Mouse (Mus musculus): ENCODE measurements at regions not wholly inside any gene's neighbourhood (a gene's known extent, or its start where the extent isn't known, plus 50 kb on each side); places are given as distances from the start of the nearest gene placed in this dataset.

DNA sequence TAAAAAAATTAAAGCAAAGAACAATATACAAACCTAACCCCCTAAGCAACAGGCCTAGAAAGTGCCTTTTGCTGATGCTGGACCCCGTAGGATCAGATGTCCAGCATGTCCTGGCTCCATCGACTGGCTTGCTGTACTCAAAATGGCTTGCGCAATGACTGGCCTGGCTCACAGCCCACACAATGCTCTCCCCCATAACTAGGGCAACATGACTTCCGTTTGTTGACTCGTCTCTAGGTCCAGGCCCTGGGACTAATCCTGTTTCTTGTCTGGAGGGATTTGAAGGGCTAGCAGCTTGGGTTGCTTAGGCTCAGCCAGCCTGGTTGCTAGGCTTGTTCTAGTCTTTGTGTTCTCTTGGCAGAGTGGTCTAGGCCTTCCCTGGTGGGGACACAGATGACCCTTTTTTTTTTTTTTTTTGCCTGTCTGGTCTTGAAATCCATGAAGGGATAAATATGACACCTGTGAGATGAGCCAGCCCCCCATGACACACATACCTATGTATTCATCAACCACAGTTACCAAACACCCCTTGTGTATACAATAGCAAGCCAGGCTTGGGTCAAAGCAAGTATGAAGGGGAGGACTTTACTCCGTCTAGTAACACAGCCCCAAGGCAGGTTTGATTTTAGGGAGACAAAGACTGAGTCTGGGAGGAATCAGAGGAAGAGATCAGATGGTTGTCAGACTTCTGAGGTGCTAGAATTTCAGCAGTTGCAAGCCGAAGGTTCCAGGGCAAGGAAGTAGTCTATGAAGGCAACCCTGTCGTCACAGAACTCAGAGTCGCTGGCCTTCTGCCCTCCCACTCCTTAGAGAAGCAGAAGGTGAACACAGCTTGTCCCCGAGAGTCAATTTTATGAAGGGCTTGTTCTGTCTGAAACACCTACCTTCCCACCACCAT is 120.0 kb upstream of the Hes1 start:
- no peak for DNase-seq (ENCODE audit: extremely low spot score in 1 of 2, low spot score in 1 of 2)

DNA sequence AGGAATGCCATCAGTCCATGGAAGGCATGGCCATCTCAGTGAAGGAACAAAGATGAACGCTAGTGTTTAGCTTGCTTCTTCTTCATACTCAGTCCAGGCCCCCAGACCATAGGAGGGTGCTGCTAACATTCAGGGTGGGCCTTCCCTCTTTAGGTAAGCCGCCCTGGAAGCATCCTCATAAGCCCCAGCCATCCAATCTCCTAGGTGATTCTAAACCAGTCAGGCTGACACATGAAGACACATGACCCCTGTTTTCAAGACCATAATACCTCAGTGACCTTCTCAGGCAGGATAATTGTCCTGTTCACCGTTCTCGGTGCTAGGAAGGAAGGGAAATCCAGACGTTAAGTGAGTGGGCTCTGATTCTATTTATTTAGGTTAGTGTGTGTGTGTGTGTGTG is 119.2 kb upstream of the Hes1 start:
- DNase-seq (ENCODE audit: extremely low spot score in 1 of 2, low spot score in 1 of 2) = no peak

DNA sequence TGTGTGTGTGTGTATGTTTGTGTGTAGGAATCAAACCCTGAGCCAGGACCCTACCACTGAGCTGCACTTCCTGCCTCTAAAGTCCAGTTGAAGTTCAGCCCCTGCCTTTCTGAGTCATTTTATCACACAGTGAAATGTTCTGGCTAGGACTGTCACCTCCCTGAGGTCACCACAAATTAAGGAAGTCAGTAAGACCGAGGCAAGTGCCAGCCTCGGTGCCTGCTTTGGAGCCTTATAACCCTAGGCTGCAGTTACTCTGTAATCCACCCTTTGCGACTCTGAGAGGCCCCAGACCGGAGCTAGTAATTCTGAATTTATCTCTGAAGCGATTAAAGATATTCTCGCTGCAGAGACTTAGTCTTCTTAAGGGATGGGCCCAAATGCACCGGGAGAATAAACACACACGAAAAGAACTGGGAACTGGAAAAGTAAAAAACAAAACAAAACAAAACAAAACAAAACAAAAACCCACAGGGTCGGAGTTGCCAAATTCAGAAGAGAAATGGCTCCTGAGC is 118.8 kb upstream of the Hes1 start:
- DNase-seq (ENCODE audit: extremely low spot score in 1 of 2, low spot score in 1 of 2) = no peak

DNA sequence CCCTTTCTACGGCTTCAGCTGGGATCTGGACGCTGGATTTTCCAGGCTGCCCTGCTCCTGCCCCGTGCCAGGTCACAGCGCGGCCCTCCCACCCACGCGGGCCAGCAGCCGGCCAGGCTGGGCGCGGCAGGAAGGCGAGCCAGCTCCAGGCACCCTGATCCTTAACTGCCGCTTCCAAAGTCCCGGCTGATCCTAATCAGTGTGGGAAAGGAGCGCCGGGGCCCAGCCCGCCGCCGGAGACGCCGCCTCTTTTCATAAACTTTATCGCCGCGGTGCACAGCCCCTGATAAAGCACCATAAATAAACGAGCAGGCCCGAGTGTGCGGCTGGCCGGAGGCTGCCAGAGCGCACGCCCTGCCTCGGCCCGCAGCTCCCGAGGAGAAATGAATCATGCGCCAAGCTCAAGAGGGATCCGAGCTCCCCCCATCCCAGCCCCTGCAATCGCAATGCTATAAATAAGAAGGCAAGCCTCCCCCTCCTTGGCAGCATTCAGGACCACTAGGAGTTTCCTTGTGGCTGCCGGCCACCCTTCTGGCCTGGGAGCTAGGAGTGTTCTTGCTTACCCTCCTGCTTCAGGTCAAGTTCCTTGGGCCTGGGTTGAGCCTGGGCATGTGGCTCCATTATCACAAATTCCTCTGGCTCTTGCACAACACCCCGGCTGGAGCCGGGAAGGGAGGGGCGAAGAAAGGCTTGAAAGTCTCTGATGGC is 118.1 kb upstream of the Hes1 start:
- peak in 1 of 2 experiments; percentile 63 for DNase-seq (ENCODE audit: extremely low spot score in 1 of 2, low spot score in 1 of 2)

DNA sequence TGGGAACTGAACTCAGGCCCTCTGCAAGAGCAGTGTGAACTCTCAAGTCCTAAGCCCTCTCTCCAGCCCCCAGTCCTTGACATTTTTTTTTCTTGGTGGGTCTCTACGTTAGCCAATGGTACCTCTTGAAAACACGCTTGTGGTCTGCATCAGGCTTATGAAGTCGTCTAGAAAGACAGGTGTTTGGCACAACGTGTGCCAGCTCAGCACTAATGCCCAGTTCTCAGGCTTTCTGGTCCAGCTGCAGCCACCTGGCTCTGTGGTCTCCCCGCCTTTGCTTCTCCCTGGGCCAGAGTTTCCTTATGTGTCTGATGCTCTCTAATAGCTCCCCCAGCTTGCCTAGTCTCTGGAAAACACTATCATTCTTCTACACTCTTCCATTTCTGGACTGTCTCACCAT is 117.2 kb upstream of the Hes1 start:
- DNase-seq (ENCODE audit: extremely low spot score in 1 of 2, low spot score in 1 of 2) = no peak

DNA sequence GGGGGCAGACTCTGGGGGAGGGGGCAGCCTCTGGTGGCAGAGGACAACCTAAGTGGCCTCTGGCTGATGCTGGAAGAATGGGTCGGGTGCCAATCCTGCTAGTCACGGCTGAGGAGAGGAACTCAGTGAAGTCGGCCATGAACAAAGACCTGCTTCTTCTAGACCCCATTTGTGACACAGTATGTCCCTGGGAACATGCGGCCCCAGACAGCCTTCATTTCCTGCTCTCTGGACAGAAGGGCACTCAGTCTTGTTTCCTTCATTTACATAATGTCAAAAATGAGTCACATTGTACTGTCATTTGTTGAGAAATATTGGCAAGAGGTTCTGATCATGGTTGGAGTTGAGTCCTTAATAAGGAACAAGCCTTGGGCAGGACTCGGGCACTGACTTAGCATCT is 116.5 kb upstream of the Hes1 start:
- no peak for DNase-seq (ENCODE audit: extremely low spot score in 1 of 2, low spot score in 1 of 2)

DNA sequence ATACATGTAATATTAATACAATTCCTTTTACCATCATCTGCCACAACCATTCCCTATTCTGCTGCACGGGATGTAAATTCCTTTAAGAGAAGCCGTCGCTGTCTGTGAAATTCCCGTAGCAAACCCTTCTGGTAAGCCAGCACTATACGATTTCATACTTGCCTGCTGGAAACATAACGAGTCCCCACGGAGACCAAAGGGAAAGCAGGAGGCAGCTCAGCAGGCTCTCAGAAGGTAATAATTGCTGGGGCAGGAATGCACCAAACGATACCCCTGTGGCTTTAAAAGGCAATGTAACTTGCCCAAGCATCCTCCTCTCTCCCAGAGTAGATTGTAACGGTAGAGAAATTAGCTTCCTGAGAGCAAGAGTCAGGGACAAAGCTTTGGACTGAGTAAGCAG is 114.0 kb upstream of the Hes1 start:
- DNase-seq (ENCODE audit: extremely low spot score in 1 of 2, low spot score in 1 of 2) = no peak

DNA sequence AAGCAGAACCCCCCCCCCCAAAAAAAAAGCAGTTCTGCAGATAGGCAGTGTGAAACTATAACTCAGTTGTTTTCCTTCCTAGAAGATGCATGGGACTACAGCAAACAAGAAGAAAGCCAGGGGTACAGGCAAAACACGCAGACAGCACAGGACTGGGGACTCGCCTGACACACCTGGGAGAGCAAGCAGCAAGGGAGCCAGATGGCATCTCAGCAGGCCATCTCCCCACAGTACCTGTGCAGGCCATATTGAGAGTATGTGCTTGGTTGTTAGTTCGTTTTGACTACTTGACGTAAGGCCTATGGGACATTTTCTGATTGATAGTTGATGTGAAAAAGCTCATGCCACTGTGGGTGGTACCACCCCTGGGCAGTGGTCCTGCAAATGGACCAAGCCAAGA is 113.4 kb upstream of the Hes1 start:
- no peak for DNase-seq (ENCODE audit: extremely low spot score in 1 of 2, low spot score in 1 of 2)

DNA sequence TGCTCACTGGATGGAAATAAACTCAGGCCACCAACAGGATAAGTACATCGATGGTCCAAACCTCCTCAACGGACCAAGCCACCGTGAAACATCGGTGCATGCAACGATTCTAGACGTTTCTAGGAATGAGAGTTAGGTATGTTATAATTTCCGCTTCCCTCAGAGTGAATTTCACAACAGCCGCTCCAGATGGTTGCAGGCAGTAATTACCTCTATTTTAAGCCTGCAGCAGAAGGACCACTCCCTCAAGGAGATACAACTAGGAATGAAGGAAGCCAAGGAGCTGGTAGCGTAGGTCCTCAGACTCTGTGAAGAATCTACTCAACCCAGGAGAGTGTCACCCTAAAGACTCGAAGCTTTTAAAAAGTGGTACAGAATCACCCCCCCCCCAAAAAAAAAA is 109.5 kb upstream of the Hes1 start:
- peak; percentile 35 to 68 for DNase-seq (ENCODE audit: extremely low spot score in 1 of 2, low spot score in 1 of 2)

DNA sequence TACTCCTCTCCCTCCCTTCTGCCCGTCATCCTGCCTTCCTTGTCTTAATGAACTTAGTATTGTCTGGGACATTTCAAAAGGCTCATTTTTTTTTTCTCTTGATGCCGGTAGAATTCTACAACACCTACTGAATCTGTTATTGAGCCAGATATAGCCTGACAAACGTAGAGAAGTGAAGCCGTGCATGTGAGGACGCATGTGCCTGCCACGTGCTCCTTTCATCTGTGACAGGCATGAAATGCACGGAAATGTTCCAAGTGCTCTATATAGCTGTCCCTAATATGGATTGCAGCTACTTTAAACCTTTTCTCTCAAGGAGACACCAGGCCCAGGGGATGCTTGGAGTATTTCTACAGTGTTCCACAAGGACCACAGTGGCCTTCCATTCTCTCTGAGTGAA is 107.3 kb upstream of the Hes1 start:
- DNase-seq (ENCODE audit: extremely low spot score in 1 of 2, low spot score in 1 of 2) = peak; percentile 23 to 53

DNA sequence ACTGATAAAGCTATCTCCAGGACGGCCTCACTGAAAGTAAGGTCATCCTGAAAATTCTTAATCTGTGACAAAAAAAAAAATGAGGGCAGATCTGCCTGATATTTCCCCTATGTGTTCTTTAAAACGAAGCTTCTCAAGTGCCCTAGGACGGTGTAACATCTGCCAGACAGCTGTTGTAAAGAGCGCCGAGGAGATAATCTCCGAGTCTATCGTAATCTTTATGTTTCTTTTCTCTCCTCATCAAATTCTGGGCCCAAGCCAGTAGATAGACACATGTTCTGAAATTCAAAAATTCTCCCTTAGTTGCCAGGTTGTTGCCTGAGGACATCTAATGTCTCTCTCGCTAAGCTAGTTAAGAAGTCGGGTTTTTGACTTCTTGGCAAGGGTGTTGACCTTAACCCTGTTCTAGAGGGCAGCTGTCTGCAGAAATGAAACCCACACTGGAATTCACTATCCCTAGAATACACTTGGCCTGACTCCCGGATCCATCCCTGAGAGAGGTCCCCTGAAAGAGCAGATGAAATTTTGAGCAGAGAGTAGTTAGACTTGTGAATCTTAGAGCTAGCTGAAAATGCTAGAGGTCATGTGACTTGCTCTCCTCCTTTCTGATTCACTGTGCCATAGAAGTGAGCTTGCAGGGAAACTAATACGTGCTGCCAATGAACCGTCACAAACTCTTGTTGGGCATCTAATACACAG is 104.1 kb upstream of the Hes1 start:
- DNase-seq (ENCODE audit: extremely low spot score in 1 of 2, low spot score in 1 of 2) = no peak

DNA sequence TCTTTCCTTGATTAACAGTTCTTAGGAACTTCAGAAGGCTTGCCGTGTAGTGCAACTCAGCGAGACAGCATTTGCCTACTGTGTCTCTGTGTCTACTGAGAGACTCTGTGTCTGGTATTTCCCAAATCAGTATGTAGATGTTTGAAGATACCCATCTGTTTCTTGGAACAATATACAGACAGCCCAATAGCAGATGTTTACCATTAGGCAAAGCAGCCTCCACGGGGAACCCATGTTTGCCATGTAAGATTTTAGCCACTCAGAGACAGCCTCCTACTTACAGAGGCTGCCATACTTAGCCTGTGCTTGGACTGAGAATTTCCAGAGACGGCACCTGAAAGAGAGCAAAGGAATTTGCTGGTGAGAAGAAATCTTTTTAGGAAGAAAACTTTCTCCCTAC is 100.9 kb upstream of the Hes1 start:
- DNase-seq (ENCODE audit: extremely low spot score in 1 of 2, low spot score in 1 of 2) = no peak

DNA sequence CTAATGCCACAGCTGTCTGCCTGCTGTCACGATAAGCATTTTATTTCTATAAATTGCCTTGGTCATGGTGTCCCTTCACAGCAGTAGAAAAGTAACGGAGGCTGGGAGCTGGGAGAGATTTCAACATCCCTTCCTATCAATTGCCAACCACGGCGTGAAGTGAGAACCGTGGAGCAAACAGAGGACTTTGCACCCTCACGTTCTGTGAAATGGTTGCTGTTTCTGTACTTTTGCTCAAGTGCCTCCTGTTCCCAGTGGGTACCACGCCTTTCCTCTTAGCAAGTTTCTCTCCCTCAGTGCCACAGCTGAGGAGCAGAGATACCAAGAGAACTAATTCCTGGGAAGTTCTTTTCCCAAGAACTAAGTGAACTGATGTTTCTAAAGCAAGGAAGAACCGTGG is 99.6 kb upstream of the Hes1 start:
- no peak for DNase-seq (ENCODE audit: extremely low spot score in 1 of 2, low spot score in 1 of 2)

DNA sequence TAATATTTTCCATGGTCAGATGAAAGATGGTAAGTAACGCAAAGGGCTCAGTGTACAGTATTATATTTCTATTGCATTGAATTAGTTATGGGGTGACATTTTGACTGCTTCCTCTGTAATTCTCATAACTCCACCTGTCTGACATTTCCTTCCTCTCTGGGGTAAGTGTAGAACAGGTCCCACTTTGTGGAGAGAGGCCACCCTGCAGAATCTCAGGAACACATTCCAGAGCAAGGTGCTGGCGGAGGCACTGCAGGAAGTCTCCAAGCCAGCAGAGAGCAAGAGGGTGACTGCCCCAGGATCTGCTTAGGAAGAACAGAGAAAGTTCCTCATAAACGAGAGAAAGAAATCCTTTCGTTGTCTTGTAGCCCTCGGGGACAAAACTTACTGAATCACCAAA is 95.4 kb upstream of the Hes1 start:
- DNase-seq (ENCODE audit: extremely low spot score in 1 of 2, low spot score in 1 of 2) = no peak

DNA sequence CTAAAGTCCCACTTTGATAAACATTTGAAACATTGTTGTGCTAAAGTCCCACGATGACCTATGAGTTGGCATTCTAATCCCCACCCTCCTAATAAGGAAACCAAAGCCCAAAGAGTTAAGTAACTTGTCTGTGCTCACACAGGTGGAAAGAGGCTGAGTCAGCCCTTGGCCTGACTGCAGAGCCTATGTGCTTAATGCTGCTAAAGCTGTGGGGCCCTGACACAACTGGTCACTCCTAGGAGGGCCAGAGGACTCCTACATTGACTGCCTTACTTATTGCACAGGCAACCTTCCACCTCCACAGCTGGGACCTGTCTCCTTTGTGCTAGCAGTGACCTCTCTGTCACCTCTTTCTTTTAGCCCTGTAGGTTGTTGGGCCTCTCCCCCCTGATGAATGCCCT is 91.4 kb upstream of the Hes1 start:
- DNase-seq (ENCODE audit: extremely low spot score in 1 of 2, low spot score in 1 of 2) = no peak

DNA sequence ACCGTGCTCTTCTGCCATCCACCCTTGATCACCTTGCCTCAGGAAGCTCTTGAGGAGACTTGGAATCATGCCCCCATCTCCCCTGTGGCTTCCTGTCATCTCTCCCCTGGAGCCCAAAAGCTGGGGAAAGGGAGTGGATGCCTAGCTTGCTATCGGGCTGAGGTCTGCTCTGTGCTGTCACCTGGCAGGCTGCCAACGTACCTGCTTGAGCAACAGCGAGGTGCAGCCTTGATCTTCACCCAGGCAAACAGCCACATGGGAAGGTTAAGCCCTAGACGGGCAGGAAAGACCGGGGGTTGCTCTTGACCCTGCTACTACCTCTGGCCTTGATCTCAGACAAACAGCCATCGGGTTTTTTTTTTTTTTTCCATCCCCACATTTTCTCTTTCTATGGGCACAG is 90.9 kb upstream of the Hes1 start:
- DNase-seq (ENCODE audit: extremely low spot score in 1 of 2, low spot score in 1 of 2) = no peak

DNA sequence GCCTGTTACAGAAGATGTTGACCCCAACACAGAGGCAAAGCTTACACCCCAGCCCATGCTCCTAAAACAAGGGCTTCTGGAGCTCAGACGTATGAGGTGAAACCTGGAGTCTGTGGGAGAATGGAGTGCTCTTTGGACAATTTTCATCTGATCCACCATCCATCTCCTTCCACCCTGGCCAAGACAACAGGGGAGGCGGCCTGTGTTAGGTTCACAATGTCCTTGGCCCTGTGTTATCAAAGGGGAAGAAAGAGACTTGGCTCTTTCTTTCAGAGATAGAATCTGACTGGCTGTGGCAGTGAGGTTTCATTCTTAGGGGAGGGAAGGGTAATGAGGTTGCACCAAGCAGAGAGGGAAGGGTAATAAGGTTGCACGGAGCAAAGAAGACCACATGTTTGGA is 88.4 kb upstream of the Hes1 start:
- no peak for DNase-seq (ENCODE audit: extremely low spot score in 1 of 2, low spot score in 1 of 2)

DNA sequence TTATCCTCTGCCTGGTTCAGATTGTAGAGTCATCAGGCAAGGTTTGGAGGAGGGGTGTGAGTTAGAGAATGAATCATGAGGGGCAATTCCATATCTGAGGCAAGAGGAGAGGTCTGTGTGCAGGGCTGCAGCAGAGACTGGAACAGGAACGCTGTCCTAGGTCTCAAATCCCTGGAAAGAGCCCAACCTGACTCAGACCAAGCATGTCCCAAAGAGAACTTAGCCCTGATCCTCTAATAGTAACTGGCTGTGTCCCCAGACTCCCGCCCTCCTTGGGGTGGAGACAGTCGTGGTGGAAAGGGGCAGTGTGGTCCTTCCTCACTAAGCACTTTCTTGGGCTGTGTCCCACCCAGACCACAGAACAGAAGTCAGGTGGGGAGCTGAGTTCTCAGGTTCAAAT is 87.2 kb upstream of the Hes1 start:
- no peak for DNase-seq (ENCODE audit: extremely low spot score in 1 of 2, low spot score in 1 of 2)

DNA sequence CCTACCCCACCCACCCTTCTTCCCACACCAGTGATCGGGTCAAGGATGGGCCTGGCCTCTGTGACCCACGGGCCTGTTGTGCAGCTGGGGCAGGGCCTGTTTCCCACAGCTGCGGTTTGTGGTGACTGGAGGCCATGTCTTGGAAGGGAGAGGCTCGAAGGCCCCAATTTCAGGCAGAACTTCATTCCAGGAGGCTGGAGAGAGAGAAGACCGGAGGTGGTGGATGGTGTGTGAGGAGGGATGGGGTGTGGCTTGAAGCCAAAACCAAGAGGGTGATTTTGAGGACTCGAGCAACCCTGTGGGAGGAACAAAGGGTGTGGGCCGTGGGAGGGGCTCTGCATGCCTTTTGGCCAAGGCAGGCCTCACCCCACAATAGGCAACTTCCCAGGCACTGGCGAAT is 86.5 kb upstream of the Hes1 start:
- DNase-seq (ENCODE audit: extremely low spot score in 1 of 2, low spot score in 1 of 2) = no peak

DNA sequence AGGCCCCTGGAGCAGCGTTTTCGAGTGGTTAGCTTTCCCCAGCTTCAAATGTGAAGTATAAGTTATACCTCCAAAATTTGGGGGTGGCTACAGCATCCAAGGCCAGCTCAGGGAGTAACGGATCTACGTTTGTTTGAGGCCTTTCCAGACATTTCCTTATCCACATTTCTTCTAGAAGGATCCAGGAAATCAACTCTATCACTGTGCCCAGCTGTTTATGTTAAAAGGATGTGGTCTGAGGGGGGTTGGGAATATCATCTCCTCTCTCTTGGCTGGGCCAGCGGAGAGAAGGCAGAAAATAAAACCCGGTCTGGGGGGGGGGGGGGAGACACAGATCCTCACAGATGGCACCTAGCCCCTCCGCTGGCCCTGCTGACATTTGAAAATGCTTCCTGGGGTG is 85.1 kb upstream of the Hes1 start:
- DNase-seq (ENCODE audit: extremely low spot score in 1 of 2, low spot score in 1 of 2) = no peak

DNA sequence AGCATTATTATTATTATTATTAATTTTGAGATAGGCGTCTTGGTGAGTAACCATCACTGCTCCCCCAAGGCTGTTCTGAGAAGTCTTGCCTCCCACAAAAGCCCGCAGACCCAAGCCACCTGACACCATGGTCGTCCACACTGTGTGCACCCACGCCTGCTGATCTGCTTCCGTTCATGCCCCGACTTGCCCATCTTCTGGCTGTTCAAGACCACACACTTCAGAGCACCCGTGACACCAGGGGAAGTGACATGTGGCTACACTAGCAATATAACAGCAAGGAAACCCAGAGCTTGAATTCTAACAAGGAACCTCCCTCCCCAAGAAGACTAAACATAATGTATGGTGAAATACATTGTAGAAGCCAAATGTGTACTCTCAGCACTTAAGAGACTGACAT is 82.6 kb upstream of the Hes1 start:
- no peak for DNase-seq (ENCODE audit: extremely low spot score in 1 of 2, low spot score in 1 of 2)

Measured in frontal cortex, adult 2 months (tissue).